Comparison of ENCODE assay signal across 8 mouse cellular contexts in the genomic region with DNA sequence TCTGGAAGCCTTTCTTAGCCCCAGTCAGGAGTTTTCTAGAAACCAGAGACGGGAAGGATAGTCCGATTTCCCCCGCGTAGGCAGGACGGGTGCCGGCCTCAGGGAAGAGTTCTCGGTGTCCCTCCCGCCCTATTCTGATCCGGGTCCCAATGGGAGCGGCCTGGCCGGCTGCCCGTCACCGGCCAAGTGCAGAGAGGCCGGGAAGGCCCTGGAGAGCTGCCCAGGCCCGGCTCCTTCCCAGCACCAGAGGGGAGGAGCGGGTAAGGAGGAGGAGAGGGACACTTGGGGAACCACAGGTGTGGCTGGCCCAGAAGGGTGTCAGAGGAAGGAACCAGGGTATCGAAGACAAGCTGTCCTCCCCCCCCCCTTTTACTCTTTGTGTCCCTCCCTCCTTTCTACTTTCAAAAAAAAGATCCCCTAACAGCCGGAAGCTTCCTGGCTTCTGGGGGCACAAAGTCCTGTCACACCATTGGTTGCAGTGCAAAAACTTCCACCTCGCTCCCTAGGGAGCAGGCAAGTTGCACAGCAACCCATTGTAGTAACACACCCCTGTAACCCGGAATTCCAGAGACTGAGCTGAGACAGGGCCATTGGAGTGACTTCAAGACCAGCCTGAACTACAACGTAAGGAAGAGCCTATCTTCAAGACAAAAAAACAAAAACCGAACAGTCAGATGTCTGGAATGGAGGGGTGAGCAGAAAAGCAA. TPM values are rescaled to one million over a fixed set of nuclear protein-coding genes. Genes with fewer than 3 reads are reported as not detected.
DNase-seq lines count a peak whose midpoint lies in the region; ATAC-seq and TF ChIP-seq lines count a peak whose summit lies in the region.

No protein-coding gene starts in this region.

- H3K27me3 ChIP-seq in liver, postnatal 0 days (ENCODE audit: insufficient read depth, low read length): peaks cover 45% of the 10 kb centered on the region
- H3K27me3 ChIP-seq in liver, embryonic 11.5 days (replicated peaks; ENCODE audit: control insufficient read depth, insufficient read depth, low read length): peaks cover 68% of the 10 kb centered on the region
- H3K27me3 ChIP-seq in hindbrain, postnatal 0 days (ENCODE audit: insufficient read depth, low read length): no peaks in the 10 kb centered on the region
- peaks cover 98% of the 10 kb centered on the region for H3K27me3 ChIP-seq in limb, embryonic 10.5 days (ENCODE audit: low read depth, poor library complexity, severe bottlenecking)

- TF ChIP-seq CTCF in liver, postnatal 0 days (IDR thresholded peaks at IDR 0.05; ENCODE audit: low read depth): no peak
- TF ChIP-seq CTCF in brain, embryonic 14.5 days (IDR thresholded peaks at IDR 0.05; ENCODE audit: borderline replicate concordance, extremely low read depth, insufficient read depth, insufficient read length): no peak
- no peak for TF ChIP-seq CTCF in hindbrain, postnatal 0 days (IDR thresholded peaks at IDR 0.05; ENCODE audit: low read depth)

- no peak overlapping the region for H3K27ac ChIP-seq in liver, postnatal 0 days (ENCODE audit: low read depth)
- H3K27ac ChIP-seq in liver, embryonic 11.5 days (ENCODE audit: low read depth, low read length): no peak overlapping the region
- H3K27ac ChIP-seq in hindbrain, postnatal 0 days: peak overlapping the region; percentile 20; the same call in 1 of the 2 replicates
- H3K27ac ChIP-seq in limb, embryonic 10.5 days: no peak overlapping the region

- H3K4me3 ChIP-seq in liver, postnatal 0 days (ENCODE audit: low read depth, low read length): no peak overlapping the region
- H3K4me3 ChIP-seq in liver, embryonic 11.5 days (ENCODE audit: low read depth, low read length): no peak overlapping the region
- H3K4me3 ChIP-seq in hindbrain, postnatal 0 days (ENCODE audit: low read length): no peak overlapping the region
- H3K4me3 ChIP-seq in limb, embryonic 10.5 days: peak overlapping the region; percentile 14; the same call in 1 of the 2 replicates

- H3K4me1 ChIP-seq in liver, postnatal 0 days (ENCODE audit: insufficient read depth): peaks cover 11% of the 10 kb centered on the region; the same call in 1 of the 2 replicates
- peaks cover 7% of the 10 kb centered on the region for H3K4me1 ChIP-seq in liver, embryonic 11.5 days (replicated peaks; ENCODE audit: control insufficient read depth, insufficient read depth, low read length)
- peaks cover 8% of the 10 kb centered on the region; the same call in 1 of the 2 replicates for H3K4me1 ChIP-seq in hindbrain, postnatal 0 days (ENCODE audit: insufficient read depth, low read length)
- H3K4me1 ChIP-seq in limb, embryonic 10.5 days: peaks cover 22% of the 10 kb centered on the region

- no peak for TF ChIP-seq POLR2A in brain, embryonic 14.5 days (IDR thresholded peaks at IDR 0.05; ENCODE audit: borderline replicate concordance, extremely low read depth, insufficient read depth, insufficient read length, poor library complexity, severe bottlenecking)

- DNase-seq in liver, postnatal 0 days: peak; percentile 58
- no peak for DNase-seq in liver, embryonic 11.5 days (ENCODE audit: low spot score)
- peak; percentile 69 for DNase-seq in brain, embryonic 14.5 days (ENCODE audit: low read depth)
- peak; percentile 93 for DNase-seq in gastrocnemius, postnatal 14 days
- peak; percentile 73 for DNase-seq in hindbrain, postnatal 0 days (ENCODE audit: low spot score)
- DNase-seq in limb, embryonic 10.5 days (ENCODE audit: low spot score): no peak
- DNase-seq in right cerebral cortex, adult 2 months (ENCODE audit: low spot score in 2 of 2): peak; percentile 32 to 33

- H3K36me3 ChIP-seq in liver, postnatal 0 days (replicated peaks; ENCODE audit: insufficient read depth, low read length): no peaks in the 10 kb centered on the region
- H3K36me3 ChIP-seq in liver, embryonic 11.5 days (ENCODE audit: control insufficient read depth, insufficient read depth, low read length): no peaks in the 10 kb centered on the region
- no peaks in the 10 kb centered on the region for H3K36me3 ChIP-seq in hindbrain, postnatal 0 days (ENCODE audit: insufficient read depth, low read length)
- H3K36me3 ChIP-seq in limb, embryonic 10.5 days: no peaks in the 10 kb centered on the region

- H3K9me3 ChIP-seq in liver, postnatal 0 days (ENCODE audit: low read length): no peaks in the 10 kb centered on the region
- no peaks in the 10 kb centered on the region for H3K9me3 ChIP-seq in liver, embryonic 11.5 days (ENCODE audit: control insufficient read depth, low read length)
- H3K9me3 ChIP-seq in hindbrain, postnatal 0 days (ENCODE audit: low read length): no peaks in the 10 kb centered on the region
- no peaks in the 10 kb centered on the region for H3K9me3 ChIP-seq in limb, embryonic 10.5 days (replicated peaks)

- TF ChIP-seq EP300 in liver, postnatal 0 days (IDR thresholded peaks at IDR 0.05; ENCODE audit: low read depth): no peak

- ATAC-seq in liver, postnatal 0 days: no peak
- ATAC-seq in liver, embryonic 11.5 days (replicated peaks; ENCODE audit: low FRiP score): no peak
- ATAC-seq in hindbrain, postnatal 0 days: 0 out of 2 replicates have a peak, but pooled peaks have one; percentile 16
- ATAC-seq in monocyte, adult 5-6 weeks (replicated peaks; ENCODE audit: insufficient number of reproducible peaks, low FRiP score, low TSS enrichment, poor library complexity, severe bottlenecking): no peak

- WGBS in liver, postnatal 0 days (ENCODE audit: insufficient replicate concordance): 20% methylated on average over 22 of the region's 22 CpGs
- 24% methylated on average over 22 of the region's 22 CpGs for WGBS in liver, embryonic 11.5 days
- 10% methylated on average over 21 of the region's 22 CpGs for WGBS in hindbrain, postnatal 0 days
- WGBS in limb, embryonic 10.5 days: 20% methylated on average over 22 of the region's 22 CpGs

- intact Hi-C loops in gastrocnemius, postnatal 14 days (cut with DNase I; ENCODE audit: low total_unique reads): no loop called here

- 0 out of 2 replicates have a peak overlapping the region, but pooled peaks have one; percentile 6 for H3K9ac ChIP-seq in liver, postnatal 0 days (replicated peaks)
- H3K9ac ChIP-seq in liver, embryonic 11.5 days (ENCODE audit: low read depth, low read length): no peak overlapping the region
- H3K9ac ChIP-seq in hindbrain, postnatal 0 days (replicated peaks; ENCODE audit: low read length): no peak overlapping the region; the same call in 1 of the 2 replicates

- H3K4me2 ChIP-seq in liver, postnatal 0 days (ENCODE audit: low read depth, low read length): peak overlapping the region; percentile 38
- H3K4me2 ChIP-seq in liver, embryonic 11.5 days: no peak overlapping the region
- H3K4me2 ChIP-seq in hindbrain, postnatal 0 days (ENCODE audit: low read depth, low read length): peak overlapping the region; percentile 41

RNA-seq across cellular contexts. Expression of gene Mybpc2, which starts 0.8 kb away (rescaled TPM):
- polyA plus RNA-seq in liver, postnatal 0 days (2015; fragmentation: Nextera tagmentation; extraction: Ambion mirVana): 0.35 and 2.7 TPM in 2 replicates
- not detected in 2 replicates for polyA plus RNA-seq in liver, embryonic 11.5 days (2014; fragmentation: Nextera tagmentation; extraction: Ambion mirVana)
- polyA plus RNA-seq in brain, embryonic 14.5 days (2012; rRNA removed): not detected in 2 replicates
- 1,000 to 10,000 TPM; 3,999 to 4,490 TPM for total RNA-seq in gastrocnemius, postnatal 14 days (2021)
- 0.14 and 0.47 TPM in 2 replicates for total RNA-seq in hindbrain, postnatal 0 days (2014; rRNA removed)
- 0.19 and 0.25 TPM in 2 replicates for polyA plus RNA-seq in hindbrain, postnatal 0 days (2015; fragmentation: Nextera tagmentation; extraction: Ambion mirVana)
- 0.05 and 0.11 TPM in 2 replicates for polyA plus RNA-seq in limb, embryonic 10.5 days (2016; fragmentation: Nextera tagmentation; extraction: Ambion mirVana)
- 10.7 TPM in 1 of 3 replicates, not detected in the others for total RNA-seq in monocyte, adult 5-6 weeks (2017)

RNA-seq across cellular contexts. Expression of gene Spib, which starts 6.6 kb away (rescaled TPM):
- 9.5 and 10.1 TPM in 2 replicates for polyA plus RNA-seq in liver, postnatal 0 days (2015; fragmentation: Nextera tagmentation; extraction: Ambion mirVana)
- polyA plus RNA-seq in liver, embryonic 11.5 days (2014; fragmentation: Nextera tagmentation; extraction: Ambion mirVana): 0.05 TPM in 1 of 2 replicates, not detected in the other
- polyA plus RNA-seq in brain, embryonic 14.5 days (2012; rRNA removed): 0.11 and 0.19 TPM in 2 replicates
- under 1 TPM; 0.16 to 0.18 TPM for total RNA-seq in gastrocnemius, postnatal 14 days (2021)
- 0.05 TPM in 1 of 2 replicates, not detected in the other for total RNA-seq in hindbrain, postnatal 0 days (2014; rRNA removed)
- polyA plus RNA-seq in hindbrain, postnatal 0 days (2015; fragmentation: Nextera tagmentation; extraction: Ambion mirVana): 0.06 TPM in 1 of 2 replicates, not detected in the other
- 0.20 TPM in 1 of 2 replicates, not detected in the other for polyA plus RNA-seq in limb, embryonic 10.5 days (2016; fragmentation: Nextera tagmentation; extraction: Ambion mirVana)
- 11.0 to 17.1 TPM (median 14.5 TPM) in 3 replicates for total RNA-seq in monocyte, adult 5-6 weeks (2017)

RNA-seq across cellular contexts. Expression of gene Pold1, which starts 23.4 kb away (rescaled TPM):
- 18.9 and 25.1 TPM in 2 replicates for polyA plus RNA-seq in liver, postnatal 0 days (2015; fragmentation: Nextera tagmentation; extraction: Ambion mirVana)
- 119 and 128 TPM in 2 replicates for polyA plus RNA-seq in liver, embryonic 11.5 days (2014; fragmentation: Nextera tagmentation; extraction: Ambion mirVana)
- polyA plus RNA-seq in brain, embryonic 14.5 days (2012; rRNA removed): 38.4 and 70.1 TPM in 2 replicates
- total RNA-seq in gastrocnemius, postnatal 14 days (2021): 1 to 10 TPM; 7.0 to 7.8 TPM
- total RNA-seq in hindbrain, postnatal 0 days (2014; rRNA removed): 26.3 and 30.0 TPM in 2 replicates
- polyA plus RNA-seq in hindbrain, postnatal 0 days (2015; fragmentation: Nextera tagmentation; extraction: Ambion mirVana): 17.6 and 18.7 TPM in 2 replicates
- polyA plus RNA-seq in limb, embryonic 10.5 days (2016; fragmentation: Nextera tagmentation; extraction: Ambion mirVana): 175 and 184 TPM in 2 replicates
- 16.1 to 42.8 TPM (median 23.8 TPM) in 3 replicates for total RNA-seq in monocyte, adult 5-6 weeks (2017)

RNA-seq across cellular contexts. Expression of gene Nr1h2, which starts 28.5 kb away (rescaled TPM):
- 33.6 and 33.9 TPM in 2 replicates for polyA plus RNA-seq in liver, postnatal 0 days (2015; fragmentation: Nextera tagmentation; extraction: Ambion mirVana)
- polyA plus RNA-seq in liver, embryonic 11.5 days (2014; fragmentation: Nextera tagmentation; extraction: Ambion mirVana): 65.6 and 69.2 TPM in 2 replicates
- polyA plus RNA-seq in brain, embryonic 14.5 days (2012; rRNA removed): 79.7 and 96.8 TPM in 2 replicates
- total RNA-seq in gastrocnemius, postnatal 14 days (2021): 10 to 100 TPM; 28.0 to 28.2 TPM
- total RNA-seq in hindbrain, postnatal 0 days (2014; rRNA removed): 71.2 and 76.4 TPM in 2 replicates
- polyA plus RNA-seq in hindbrain, postnatal 0 days (2015; fragmentation: Nextera tagmentation; extraction: Ambion mirVana): 50.5 and 57.6 TPM in 2 replicates
- polyA plus RNA-seq in limb, embryonic 10.5 days (2016; fragmentation: Nextera tagmentation; extraction: Ambion mirVana): 74.5 and 82.2 TPM in 2 replicates
- 140 to 243 TPM (median 153 TPM) in 3 replicates for total RNA-seq in monocyte, adult 5-6 weeks (2017)

RNA-seq across cellular contexts. Expression of gene Fam71e1, which starts 28.9 kb away (rescaled TPM):
- 3.3 and 4.1 TPM in 2 replicates for polyA plus RNA-seq in liver, postnatal 0 days (2015; fragmentation: Nextera tagmentation; extraction: Ambion mirVana)
- polyA plus RNA-seq in liver, embryonic 11.5 days (2014; fragmentation: Nextera tagmentation; extraction: Ambion mirVana): 4.7 and 5.9 TPM in 2 replicates
- 31.7 and 47.3 TPM in 2 replicates for polyA plus RNA-seq in brain, embryonic 14.5 days (2012; rRNA removed)
- 1 to 10 TPM; 3.8 to 4.7 TPM for total RNA-seq in gastrocnemius, postnatal 14 days (2021)
- 19.7 and 19.8 TPM in 2 replicates for total RNA-seq in hindbrain, postnatal 0 days (2014; rRNA removed)
- 26.7 and 31.9 TPM in 2 replicates for polyA plus RNA-seq in hindbrain, postnatal 0 days (2015; fragmentation: Nextera tagmentation; extraction: Ambion mirVana)
- polyA plus RNA-seq in limb, embryonic 10.5 days (2016; fragmentation: Nextera tagmentation; extraction: Ambion mirVana): 10.6 and 16.5 TPM in 2 replicates
- total RNA-seq in monocyte, adult 5-6 weeks (2017): 2.0 TPM in 1 of 3 replicates, not detected in the others

Comparison
In these comparisons a context has a peak if more than half of its experiments do, and no peak if none do; other contexts are left out.
1. DNase-seq: peak in liver, postnatal 0 days (single experiment), brain, embryonic 14.5 days (single experiment), gastrocnemius, postnatal 14 days (single experiment), hindbrain, postnatal 0 days (single experiment) and right cerebral cortex, adult 2 months (2 of 2); none in liver, embryonic 11.5 days (single experiment) and limb, embryonic 10.5 days (single experiment).